Mouse (Mus musculus) C2C12 (cell line): ENCODE measurements around the gene Nek4.

Experiments used
- CEBPB ChIP-seq: IDR thresholded peaks from one replicate; pipeline ENCODE4 v1.6.1; 2011; ENCODE audit warnings: low read depth, mild to moderate bottlenecking, control low read depth, moderate library complexity
- CTCF ChIP-seq: IDR thresholded peaks from one replicate; pipeline ENCODE4 v1.5.1; 2011; ENCODE audit not compliant: control insufficient read depth, insufficient read depth, insufficient read length
- MYOD1 ChIP-seq: IDR thresholded peaks from one replicate; pipeline ENCODE4 v1.6.1; 2011; ENCODE audit warnings: low read depth; ENCODE audit not compliant: control insufficient read depth, insufficient read length
- MYOG ChIP-seq: IDR thresholded peaks from one replicate; pipeline ENCODE4 v1.6.1; 2011; ENCODE audit not compliant: control insufficient read depth, insufficient read length; ENCODE audit errors: extremely low read depth
- USF1 ChIP-seq: IDR thresholded peaks from one replicate; pipeline ENCODE4 v1.6.1; 2011; ENCODE audit warnings: low read depth, mild to moderate bottlenecking, control low read depth, moderate library complexity

DNA sequence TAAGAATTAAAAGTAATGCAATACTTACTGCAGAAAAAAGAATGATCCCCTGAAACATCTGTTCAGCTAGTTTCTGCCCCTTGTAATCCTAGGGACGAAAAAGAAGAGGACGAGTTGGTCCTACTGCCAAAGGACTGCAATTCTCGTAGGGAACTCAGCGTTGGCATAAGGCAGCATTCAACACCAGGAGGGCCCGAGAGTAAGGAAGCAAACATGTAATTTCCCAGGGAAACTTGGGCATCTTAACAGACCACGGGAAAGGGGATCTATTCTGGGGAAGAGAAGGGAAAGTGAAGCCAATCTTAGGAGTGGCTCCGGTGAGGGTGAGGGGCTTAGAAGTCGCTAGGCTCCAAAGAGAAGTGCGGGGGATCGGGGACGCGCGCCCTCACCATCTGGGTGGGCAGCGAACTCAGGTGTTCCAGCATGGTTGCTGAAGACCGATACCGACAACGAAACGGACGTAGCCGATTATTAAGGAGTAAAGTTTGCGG, 49.7 kb downstream of the Nek4 start:
- TF ChIP-seq CTCF (no peak), MYOD1 (no peak), CEBPB (no peak), USF1 (no peak), MYOG (no peak)
